Mouse (Mus musculus) kidney, adult 2 months (tissue): ENCODE results near the gene Nfic. TPM values are rescaled to one million over a fixed set of nuclear protein-coding genes. Genes with fewer than 3 reads are reported as not detected.

ENCODE experiments used
- DNase-seq: peaks from one replicate; pipeline ENCODE4 v3.0.0; 2021
- H3K27ac ChIP-seq: fragments of 200-500 bp; 2 replicates; pipeline ENCODE4 v1.5.1; 2012; ENCODE audit warnings: low read depth, low read length, control low read depth, inconsistent platforms; ENCODE audit not compliant: insufficient read depth
- H3K27me3 ChIP-seq: fragments of 200-500 bp; replicated peaks from 2 replicates; pipeline ENCODE4 v1.6.1; 2012; ENCODE audit warnings: mild to moderate bottlenecking, moderate library complexity, low read length, inconsistent platforms; ENCODE audit not compliant: control insufficient read depth, insufficient read depth
- H3K36me3 ChIP-seq: fragments of 200-500 bp; 2 replicates; pipeline ENCODE4 v1.6.1; 2012; ENCODE audit warnings: mild to moderate bottlenecking, moderate library complexity, low read length, inconsistent platforms; ENCODE audit not compliant: control insufficient read depth, insufficient read depth
- H3K4me1 ChIP-seq: fragments of 200-500 bp; 2 replicates; pipeline ENCODE4 v1.6.1; 2011; ENCODE audit warnings: low read length; ENCODE audit not compliant: control insufficient read depth, insufficient read depth
- H3K4me3 ChIP-seq: fragments of 200-500 bp; 2 replicates; pipeline ENCODE4 v1.5.1; 2011; ENCODE audit warnings: mild to moderate bottlenecking, low read depth, low read length, control low read depth; ENCODE audit not compliant: insufficient read depth
- CTCF ChIP-seq: fragments of 200-500 bp; conservative IDR thresholded peaks from 2 replicates; pipeline ENCODE4 v1.5.1; 2011; ENCODE audit warnings: low read depth, mild to moderate bottlenecking, control low read depth, low read length, moderate library complexity, mixed read lengths; ENCODE audit not compliant: insufficient read depth, insufficient read length
- POLR2A ChIP-seq: fragments of 200-500 bp; IDR thresholded peaks from one replicate; pipeline ENCODE4 v1.6.1; 2011; ENCODE audit warnings: low read depth, low read length, control low read depth
- WGBS: fragments of 180-500 bp; shearing (Covaris S2); methylation state at CpG from one replicate; pipeline ENCODE4 v1.1.7; 2018; 5-methylcytosine and 5-hydroxymethylcytosine counted together
- polyA plus RNA-seq: library from polyadenylated mRNA; depleted of rRNA; stranded (reverse); fragments of >200 nt; gene quantifications from 2 replicates; pipeline ENCODE4 v1.2.3, GENCODE M21; 2012

Gene Nfic
- polyA plus RNA-seq, 1 experiment, result 82.5 TPM

DNA sequence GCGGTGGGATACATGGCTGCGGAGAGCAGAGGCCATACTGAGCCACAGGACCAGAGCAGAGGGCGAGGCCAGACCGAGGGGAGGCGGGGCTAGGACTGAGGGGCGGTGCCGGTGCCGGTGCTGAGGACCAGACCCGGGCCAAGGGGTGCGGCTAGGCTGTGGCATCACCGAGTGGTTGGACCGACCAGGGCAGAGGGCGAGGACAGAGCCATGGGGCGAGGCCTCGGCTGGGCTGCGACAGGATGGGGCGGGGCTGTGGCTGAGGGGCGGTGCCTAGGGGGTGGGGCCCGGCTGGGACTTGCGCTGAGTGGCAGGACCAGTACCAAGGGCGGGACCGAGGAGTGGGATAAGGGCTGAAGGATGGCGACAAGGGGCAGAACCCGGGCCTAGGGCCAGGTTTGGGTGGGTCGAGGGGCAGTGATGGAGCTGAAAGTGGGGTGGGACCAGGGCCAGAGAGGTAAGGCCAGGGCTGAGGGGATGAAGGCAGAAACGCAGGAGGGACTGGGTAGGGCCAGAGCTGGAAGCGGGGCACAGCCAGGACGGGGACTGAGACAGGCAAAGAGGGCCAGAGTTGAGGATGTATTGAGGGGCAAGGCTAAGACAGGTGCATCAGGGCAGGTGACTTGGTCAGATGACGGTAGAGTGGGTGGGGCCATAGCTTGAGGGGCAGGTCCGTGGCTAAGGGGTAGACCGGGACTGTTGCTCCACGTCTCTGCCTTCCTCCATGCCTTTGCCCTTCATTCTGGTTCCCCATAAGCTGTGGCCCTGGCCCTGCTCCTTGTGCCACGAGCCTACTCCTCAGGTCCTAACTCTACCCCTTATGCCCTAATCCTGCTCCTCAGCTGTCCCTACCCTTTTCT is 9.2 kb upstream of the Nfic start:
- Histone ChIP-seq H3K27me3 (no peaks in the 10 kb centered on the region), H3K4me1 (no peaks in the 10 kb centered on the region), H3K36me3 (no peaks in the 10 kb centered on the region), H3K27ac (no peak overlapping the region), H3K4me3 (no peak overlapping the region)
- peak; percentile 58 for DNase-seq
- TF ChIP-seq POLR2A (no peak), CTCF (no peak)
- 5% methylated on average over 33 of the region's 33 CpGs for WGBS

DNA sequence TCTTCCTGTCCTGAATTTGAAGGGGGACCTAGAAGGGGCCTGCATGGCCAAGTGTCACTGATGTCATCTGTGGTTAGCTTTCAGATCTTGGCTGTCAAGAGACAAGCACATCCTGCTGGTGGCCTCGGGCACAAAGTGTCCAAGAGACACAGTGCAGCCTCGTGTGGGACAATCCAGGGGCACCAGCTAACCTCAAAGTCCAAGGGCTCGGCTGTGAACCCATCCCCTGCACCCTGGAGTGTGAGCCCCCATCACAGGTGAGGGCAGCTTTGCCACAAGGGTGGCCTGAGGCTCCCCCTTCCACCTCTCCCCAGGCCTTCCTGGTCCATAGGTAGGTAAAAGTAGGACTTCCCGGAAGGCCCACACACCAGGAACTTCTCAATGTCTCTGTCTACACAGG is 8.1 kb upstream of the Nfic start:
- WGBS, result 69% methylated on average over 4 of the region's 4 CpGs
- no peaks in the 10 kb centered on the region for H3K4me1 ChIP-seq
- H3K36me3 ChIP-seq, result no peaks in the 10 kb centered on the region
- no peak for DNase-seq
- TF ChIP-seq POLR2A (no peak), CTCF (no peak)
- H3K4me3 ChIP-seq, result no peak overlapping the region
- no peak overlapping the region for H3K27ac ChIP-seq
- H3K27me3 ChIP-seq, result no peaks in the 10 kb centered on the region

DNA sequence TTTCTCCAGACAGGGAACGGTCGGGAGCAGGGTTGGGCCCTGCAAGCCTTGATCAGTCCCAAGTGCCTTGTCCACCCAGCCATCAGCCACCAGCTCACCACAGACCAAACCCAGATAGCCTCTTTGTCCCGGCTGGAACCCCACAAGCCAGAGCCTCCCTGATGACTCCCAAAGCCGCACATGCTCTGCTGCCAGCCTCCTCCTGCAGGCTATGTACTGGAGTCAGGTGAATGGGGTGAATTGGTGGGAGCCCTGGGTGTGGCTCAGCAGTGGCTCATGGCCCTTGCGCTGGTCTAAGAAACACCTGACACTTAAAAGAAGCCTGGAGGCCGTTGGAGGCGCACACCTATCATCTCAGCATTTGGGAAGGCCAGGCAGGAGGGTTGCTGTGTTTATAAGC is 7.5 kb upstream of the Nfic start:
- Histone ChIP-seq H3K27ac (no peak overlapping the region), H3K36me3 (no peaks in the 10 kb centered on the region), H3K4me3 (no peak overlapping the region), H3K4me1 (no peaks in the 10 kb centered on the region), H3K27me3 (no peaks in the 10 kb centered on the region)
- 84% methylated on average over 7 of the region's 7 CpGs for WGBS
- DNase-seq, result no peak
- TF ChIP-seq POLR2A (no peak), CTCF (no peak)

DNA sequence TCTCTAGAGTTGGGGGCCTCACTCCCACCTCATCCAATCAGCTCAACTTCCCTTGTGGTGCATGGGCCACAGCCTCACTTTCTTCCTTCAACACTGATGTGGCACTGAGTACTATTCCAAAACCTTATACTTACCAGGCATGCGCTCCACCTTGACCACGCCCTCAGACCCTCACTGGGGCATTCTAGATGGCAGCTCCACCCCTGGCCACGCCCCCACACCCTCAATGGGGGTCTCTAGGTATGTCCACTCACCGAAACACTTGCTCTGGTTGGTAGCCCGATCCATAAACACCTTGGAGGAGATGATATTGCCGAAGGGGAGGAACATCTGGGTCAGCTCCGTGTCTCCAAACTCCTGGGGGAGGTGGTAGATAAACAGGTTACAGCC is 7.0 kb upstream of the Nfic start:
- DNase-seq, result no peak
- no peaks in the 10 kb centered on the region for H3K36me3 ChIP-seq
- 35% methylated on average over 7 of the region's 7 CpGs for WGBS

DNA sequence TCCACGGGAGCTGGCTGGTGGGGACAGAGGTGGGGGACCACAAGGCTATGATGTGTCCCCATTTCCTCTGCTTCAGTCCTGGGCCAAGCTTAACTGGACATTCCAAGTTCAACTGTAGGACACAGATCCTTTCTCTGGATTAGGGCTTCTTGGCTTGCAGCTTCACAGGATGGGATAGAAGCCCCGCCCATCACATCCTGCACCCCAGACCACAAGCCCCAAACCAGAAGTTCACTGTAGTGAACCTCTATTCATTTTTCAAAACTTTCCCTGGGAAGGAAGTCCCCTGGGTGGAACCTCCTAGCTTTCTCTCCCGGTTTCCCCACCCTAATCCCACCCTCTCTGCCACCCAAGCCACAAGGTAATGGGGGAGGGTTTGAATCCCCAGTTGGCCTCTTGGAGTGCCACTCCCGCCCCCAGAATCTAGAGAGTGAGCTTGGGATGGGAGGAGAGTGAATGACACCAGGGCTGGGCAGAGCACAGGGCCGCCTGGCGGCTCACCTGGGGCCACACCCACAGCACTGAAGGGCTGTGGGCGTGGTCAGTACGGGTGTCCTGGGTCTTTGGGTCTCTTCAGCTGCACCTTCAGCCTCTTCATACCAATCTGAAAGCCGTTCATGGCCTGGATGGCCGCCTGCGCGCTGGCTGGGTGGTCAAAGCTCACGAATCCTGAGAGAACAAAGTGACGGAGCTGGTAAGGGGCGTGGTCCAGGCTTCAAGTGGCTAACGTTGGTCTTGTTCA is 6.4 kb upstream of the Nfic start:
- Histone ChIP-seq H3K4me3 (no peak overlapping the region), H3K27ac (no peak overlapping the region), H3K4me1 (no peaks in the 10 kb centered on the region), H3K36me3 (no peaks in the 10 kb centered on the region), H3K27me3 (no peaks in the 10 kb centered on the region)
- WGBS, result 11% methylated on average over 16 of the region's 16 CpGs
- no peak for TF ChIP-seq CTCF
- TF ChIP-seq POLR2A, result no peak
- no peak for DNase-seq

More for the DNA sequence above, 7.0 kb upstream of the Nfic start:
- TF ChIP-seq CTCF, result no peak
- TF ChIP-seq POLR2A, result no peak
- Histone ChIP-seq H3K4me1 (no peaks in the 10 kb centered on the region), H3K27ac (no peak overlapping the region), H3K4me3 (no peak overlapping the region), H3K27me3 (no peaks in the 10 kb centered on the region)

DNA sequence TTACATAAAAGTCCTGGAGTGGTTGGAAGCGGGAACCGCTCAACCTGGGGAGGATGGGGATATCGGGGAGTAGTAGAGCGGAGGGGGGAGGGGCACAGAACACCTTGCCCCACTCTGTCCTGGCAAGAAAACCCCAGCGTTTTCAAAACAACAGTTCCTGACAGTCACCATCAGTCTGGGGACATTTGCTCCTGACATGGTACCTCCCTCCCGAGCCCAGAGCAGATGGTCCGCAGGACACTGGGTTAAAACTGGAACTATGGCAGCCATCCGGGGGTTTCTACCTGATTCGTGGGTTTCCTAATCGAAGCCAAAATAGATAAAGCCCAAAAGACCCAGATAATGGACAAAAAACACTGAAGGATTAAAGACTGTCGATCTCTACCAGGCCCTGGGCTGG is 5.5 kb upstream of the Nfic start:
- Histone ChIP-seq H3K4me3 (no peak overlapping the region), H3K27ac (no peak overlapping the region), H3K27me3 (no peaks in the 10 kb centered on the region), H3K4me1 (no peaks in the 10 kb centered on the region), H3K36me3 (no peaks in the 10 kb centered on the region)
- TF ChIP-seq CTCF (no peak), POLR2A (no peak)
- no peak for DNase-seq
- 44% methylated on average over 11 of the region's 11 CpGs for WGBS

DNA sequence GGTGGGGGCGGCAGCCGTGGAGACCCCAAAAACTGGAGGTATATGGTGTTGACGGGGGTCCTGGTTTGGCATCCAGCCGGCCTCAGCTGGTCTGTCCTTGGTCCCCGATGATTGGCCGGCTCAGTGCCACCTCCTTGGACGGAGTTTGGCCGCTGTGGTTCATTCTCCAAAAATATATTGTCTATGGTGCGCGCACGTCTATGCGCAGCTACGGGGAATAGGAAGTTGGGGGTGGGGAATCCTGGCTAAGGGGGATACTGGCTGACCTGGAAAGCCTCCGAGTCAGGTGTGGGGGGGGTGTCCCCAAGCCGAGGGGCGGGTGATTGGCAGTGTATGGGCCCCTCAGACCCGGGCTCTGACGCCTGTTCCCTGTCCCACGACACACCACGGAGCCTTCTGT is 5.0 kb upstream of the Nfic start:
- no peaks in the 10 kb centered on the region for H3K27me3 ChIP-seq
- no peak overlapping the region for H3K4me3 ChIP-seq
- no peak for DNase-seq
- 31% methylated on average over 20 of the region's 20 CpGs for WGBS
- H3K27ac ChIP-seq, result no peak overlapping the region
- no peaks in the 10 kb centered on the region for H3K36me3 ChIP-seq
- no peak for TF ChIP-seq CTCF
- no peak for TF ChIP-seq POLR2A
- no peaks in the 10 kb centered on the region for H3K4me1 ChIP-seq
